Mouse (Mus musculus): Measurements from ENCODE around the gene Lrrc9. TPM values are rescaled to one million over a fixed set of nuclear protein-coding genes. Genes with fewer than 3 reads are reported as not detected.

The Lrrc9 gene
- total and polyA plus RNA-seq, 2 experiments from 2014 or later = 3.1 to 3.3 TPM

- no peak overlapping the region for H3K4me3 ChIP-seq (ENCODE audit: low read depth, low read length)
- no peaks in the 10 kb centered on the region for H3K4me1 ChIP-seq (ENCODE audit: insufficient read depth, low read length)
- TF ChIP-seq CTCF (IDR thresholded peaks at IDR 0.05) = no peak
- 91% methylated on average over 4 of the region's 4 CpGs for WGBS
- ATAC-seq (ENCODE audit: low FRiP score) (no peak), DNase-seq (ENCODE audit: low spot score) (no peak)
- H3K9me3 ChIP-seq (ENCODE audit: low read length) = no peaks in the 10 kb centered on the region
- no peak overlapping the region for H3K4me2 ChIP-seq (ENCODE audit: low read depth, low read length, poor library complexity, severe bottlenecking)
- H3K27ac ChIP-seq (ENCODE audit: low read depth, low read length) = no peak overlapping the region
- no peak overlapping the region for H3K9ac ChIP-seq (replicated peaks; ENCODE audit: low read length, poor library complexity, severe bottlenecking)
- peaks cover 7% of the 10 kb centered on the region; the same call in 1 of the 2 replicates for H3K36me3 ChIP-seq (ENCODE audit: insufficient read depth, low read length)
- no peaks in the 10 kb centered on the region for H3K27me3 ChIP-seq (ENCODE audit: insufficient read depth, low read length)
Observed at GRCm38 (mm10) chr12:72564281-72564795, 122.7 kb downstream of the Lrrc9 start.

Small RNA genes within 50 kb of the gene (microRNA-seq; reads per million reads assigned to microRNA genes)
- gene Gm44392 (ENCODE audit: borderline number of aligned reads) = not detected

Other genes with a start within 250 kb of the Lrrc9 start
- gene Rtn1, start 32.8 kb upstream of the Lrrc9 start, total RNA-seq (2014; rRNA removed) = 1,958 and 2,696 TPM in 2 replicates
- 3,970 and 4,135 TPM in 2 replicates for gene Rtn1, start 32.8 kb upstream of the Lrrc9 start, polyA plus RNA-seq (2015; fragmentation: Nextera tagmentation; extraction: Ambion mirVana)
- gene Pcnx4, start 94.5 kb downstream of the Lrrc9 start, total RNA-seq (2014; rRNA removed) = 21.3 and 30.3 TPM in 2 replicates
- 22.7 and 22.9 TPM in 2 replicates for gene Pcnx4, start 94.5 kb downstream of the Lrrc9 start, polyA plus RNA-seq (2015; fragmentation: Nextera tagmentation; extraction: Ambion mirVana)
- not detected in 2 replicates for gene Gm4756, start 207.8 kb downstream of the Lrrc9 start, total RNA-seq (2014; rRNA removed)
- not detected in 2 replicates for gene Gm4756, start 207.8 kb downstream of the Lrrc9 start, polyA plus RNA-seq (2015; fragmentation: Nextera tagmentation; extraction: Ambion mirVana)
- gene Dhrs7, start 223.0 kb downstream of the Lrrc9 start, total RNA-seq (2014; rRNA removed) = 10.5 and 12.3 TPM in 2 replicates
- gene Dhrs7, start 223.0 kb downstream of the Lrrc9 start, polyA plus RNA-seq (2015; fragmentation: Nextera tagmentation; extraction: Ambion mirVana) = 26.3 and 28.5 TPM in 2 replicates

Measured in midbrain, postnatal 0 days (tissue).